Mouse (Mus musculus): ENCODE results near the gene Kcnc2.

GRCm38 (mm10) chr10:112397194-112397593, 126.3 kb downstream of the Kcnc2 start:
- TF ChIP-seq CTCF (IDR thresholded peaks at IDR 0.05; ENCODE audit: extremely low read depth, insufficient read length, insufficient replicate concordance, low read depth, low read length) = no peak
- TF ChIP-seq POLR2A (IDR thresholded peaks at IDR 0.05; ENCODE audit: low read depth, low read length) = no peak

All from small intestine, adult 2 months (tissue).